Mouse (Mus musculus): ENCODE measurements around the gene Rasal2.
A peak's percentile ranks its signal among the peaks of the same experiment; 100 is the strongest.

Rasal2 gene

DNA sequence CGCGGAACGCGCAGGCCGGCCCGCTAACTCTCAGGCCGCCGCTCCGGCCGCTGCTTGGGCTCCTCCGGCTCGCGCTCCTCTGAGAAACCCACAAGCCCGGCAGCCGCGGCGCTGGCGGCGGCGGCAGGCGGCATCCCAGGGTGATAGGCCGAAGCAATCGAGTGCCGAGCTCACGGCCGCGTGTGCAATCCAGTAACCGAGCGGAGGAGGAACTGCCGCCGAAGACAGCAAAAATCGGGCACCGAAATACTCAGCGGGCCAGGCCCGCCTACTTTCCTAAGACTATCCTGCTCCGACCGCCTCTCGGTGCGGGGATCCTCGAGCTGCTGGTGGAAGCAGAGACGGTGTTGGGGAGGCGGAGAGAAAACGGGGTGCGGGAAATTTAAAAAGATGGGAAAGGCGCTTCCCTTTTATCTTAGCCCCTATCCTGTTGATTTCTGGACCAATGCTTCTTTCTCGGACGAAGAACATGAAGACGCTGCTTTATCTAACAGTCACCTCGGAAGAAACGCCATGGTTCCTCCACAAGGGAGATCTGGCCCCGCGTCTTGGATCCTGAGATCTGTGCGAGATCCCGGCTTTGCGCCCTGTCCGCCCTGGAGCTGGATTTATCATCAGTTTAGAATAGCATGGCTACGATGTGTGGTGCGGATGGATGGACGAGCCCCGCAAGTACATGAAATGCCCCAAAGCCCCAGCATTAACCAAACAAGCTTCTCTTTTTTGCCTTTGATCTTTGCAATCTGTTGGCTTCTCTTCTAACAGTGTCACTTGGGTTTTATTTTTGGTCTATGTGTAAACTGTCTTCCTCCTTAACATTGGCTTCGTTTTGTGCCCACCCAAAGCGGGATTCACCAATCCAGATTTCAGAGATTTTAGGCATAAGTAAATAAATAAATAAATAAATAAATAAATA lies at the start of gene Rasal2:
Rasal2 (minus strand) TSS at position 142 of the 916 bp plus-strand sequence.
- DNase-seq (ENCODE audit: low spot score in 2 of 2) = peak; percentile 93 to 95

DNA sequence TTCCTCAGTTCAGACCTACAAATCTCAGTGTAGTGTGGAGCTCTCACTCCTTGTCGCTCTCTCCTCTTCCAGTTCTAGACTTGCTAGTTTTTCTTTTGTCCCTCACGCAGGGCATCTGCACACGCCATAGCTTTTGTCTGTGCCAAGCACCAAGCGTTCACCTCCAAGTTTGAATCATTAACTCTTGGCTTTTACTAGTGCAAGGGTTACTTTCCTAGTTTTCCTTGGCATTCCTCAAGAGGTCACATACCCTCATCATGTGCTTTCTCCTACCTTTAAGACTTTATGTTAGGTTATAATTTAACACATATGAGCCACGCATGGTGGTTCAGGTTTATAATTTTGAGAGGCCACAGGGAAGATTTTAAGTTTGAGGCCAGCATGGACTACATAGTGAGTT lies 48.9 kb upstream of the Rasal2 start:
- no peak for DNase-seq (ENCODE audit: low spot score in 2 of 2)

GRCm38 (mm10) chr1:157459904-157460303 lies 47.5 kb upstream of the Rasal2 start:
- DNase-seq (ENCODE audit: low spot score in 2 of 2) = no peak

DNA sequence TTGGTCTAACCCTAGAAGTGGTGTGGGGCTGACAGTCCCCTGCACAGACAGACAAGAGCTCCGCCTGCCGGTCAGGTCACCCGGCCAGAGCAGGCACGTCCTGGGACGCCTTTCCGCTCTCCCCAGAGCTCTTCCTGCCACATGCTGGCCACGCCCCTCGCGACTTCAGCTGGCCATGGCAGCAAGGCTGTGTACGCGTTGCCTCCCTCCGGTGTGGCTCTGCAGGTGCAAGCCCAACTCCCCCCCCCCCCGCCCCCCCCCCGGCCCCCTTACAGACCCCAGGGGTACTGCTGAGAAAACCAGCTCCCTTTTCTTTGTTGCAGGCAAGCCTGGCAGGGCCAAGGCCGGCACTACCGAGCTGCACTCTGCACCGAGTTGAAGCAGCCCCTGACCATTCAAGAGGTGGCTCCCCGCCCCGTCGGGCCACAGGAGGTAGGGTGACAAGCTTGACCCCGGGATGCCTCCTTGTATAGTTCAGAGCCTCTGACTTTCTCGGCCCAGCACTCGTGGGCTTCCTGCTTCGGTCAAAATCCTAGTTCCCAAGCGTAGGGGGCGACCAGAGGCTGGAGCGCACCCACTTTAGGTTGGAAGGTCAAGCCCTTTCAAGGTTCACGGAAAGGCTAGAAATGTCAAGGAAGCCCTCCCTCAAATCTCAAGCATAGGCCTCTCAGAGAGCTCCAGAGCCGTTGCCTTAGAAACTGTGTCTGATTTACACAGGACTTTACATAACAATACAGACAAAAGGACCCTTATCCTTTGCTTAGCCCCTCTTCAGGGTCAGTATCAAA lies 46.2 kb upstream of the Rasal2 start, which contains the start of gene Cryzl2:
Cryzl2 (plus strand) TSS at position 157 of the 788 bp plus-strand sequence.
- DNase-seq (ENCODE audit: low spot score in 2 of 2) = peak; percentile 28 to 58

- no peak for DNase-seq (ENCODE audit: low spot score in 2 of 2)
Observed at GRCm38 (mm10) chr1:157457789-157458188, 45.4 kb upstream of the Rasal2 start.

GRCm38 (mm10) chr1:157454876-157455275 lies 42.5 kb upstream of the Rasal2 start:
- DNase-seq (ENCODE audit: low spot score in 2 of 2) = no peak

- DNase-seq (ENCODE audit: low spot score in 2 of 2) = no peak
Observed at GRCm38 (mm10) chr1:157452759-157453549, 40.6 kb upstream of the Rasal2 start.

DNA sequence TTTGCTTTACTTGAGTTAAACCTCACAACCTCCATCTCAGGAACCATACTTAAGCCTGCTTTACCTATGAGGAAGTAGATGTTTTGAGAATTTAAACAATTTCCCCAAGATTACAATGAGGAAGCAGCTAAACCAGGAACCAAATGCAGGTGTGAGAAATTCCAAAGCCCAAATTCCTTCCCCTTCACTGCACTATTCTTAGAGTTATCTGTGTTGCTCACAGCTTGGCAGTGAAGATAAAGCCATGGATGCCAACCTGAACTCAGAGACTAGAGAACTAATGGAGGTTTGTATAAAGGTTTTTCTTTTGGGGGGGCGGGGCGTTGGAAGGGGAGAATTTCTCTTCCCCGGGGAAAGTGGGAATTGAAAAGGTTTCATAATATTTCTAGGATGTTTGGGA lies 39.9 kb upstream of the Rasal2 start:
- DNase-seq (ENCODE audit: low spot score in 2 of 2) = no peak

DNA sequence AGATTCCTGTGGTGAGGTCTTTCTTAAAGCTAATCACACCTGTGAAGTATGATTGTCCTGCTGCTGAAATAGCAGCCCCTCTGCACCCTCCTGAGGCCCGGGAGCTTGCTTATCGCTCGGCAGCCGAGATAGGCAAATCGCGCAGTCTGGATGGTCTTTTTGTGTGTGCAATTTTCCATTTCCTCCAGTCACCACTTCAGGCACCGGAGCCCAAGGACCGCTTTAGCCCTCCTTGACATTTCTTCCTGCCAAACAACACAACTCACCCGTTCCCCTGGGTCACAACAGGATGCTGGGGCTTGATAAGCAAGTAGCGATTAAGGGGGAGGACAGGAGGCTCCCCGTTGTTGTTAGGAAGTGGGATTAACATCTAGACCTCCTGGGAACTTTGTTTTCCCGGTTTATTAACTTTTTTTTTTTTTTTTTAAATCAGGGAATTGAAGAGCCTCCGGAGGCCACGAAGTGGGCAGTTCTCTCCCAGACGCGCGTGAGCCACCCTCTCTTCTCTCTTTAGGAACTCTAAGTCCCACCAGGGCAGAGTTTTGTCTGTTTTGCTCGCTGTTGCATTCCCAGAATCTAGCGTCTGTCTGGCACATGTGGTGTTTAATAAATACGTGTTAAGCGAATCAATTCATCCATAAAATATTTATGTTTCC lies 37.7 kb upstream of the Rasal2 start:
- no peak for DNase-seq (ENCODE audit: low spot score in 2 of 2)

- no peak for DNase-seq (ENCODE audit: low spot score in 2 of 2)
Observed at GRCm38 (mm10) chr1:157449532-157449931, 37.1 kb upstream of the Rasal2 start.

DNA sequence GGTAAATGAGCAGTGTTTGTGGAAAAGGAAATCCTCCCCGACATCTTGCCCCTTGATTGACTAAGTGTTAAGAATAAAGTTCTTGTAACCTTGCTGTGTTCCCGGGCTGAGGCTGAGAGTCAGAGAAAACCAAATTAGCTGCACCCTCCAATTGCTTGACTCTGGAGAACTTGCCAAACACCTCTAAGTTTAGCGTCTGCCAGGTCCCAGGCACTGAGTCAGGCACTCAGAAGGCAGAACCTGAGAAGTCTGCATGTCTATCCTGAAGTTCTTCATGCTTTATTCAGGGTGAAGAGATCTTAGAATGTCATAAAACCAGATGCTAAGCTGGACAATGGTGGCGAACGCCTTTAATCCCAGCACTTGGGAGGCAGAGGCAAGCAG lies 36.4 kb upstream of the Rasal2 start:
- no peak for DNase-seq (ENCODE audit: low spot score in 2 of 2)

- no peak for DNase-seq (ENCODE audit: low spot score in 2 of 2)
Observed at GRCm38 (mm10) chr1:157448164-157448804, 35.9 kb upstream of the Rasal2 start.

GRCm38 (mm10) chr1:157447142-157447541 lies 34.7 kb upstream of the Rasal2 start:
- DNase-seq (ENCODE audit: low spot score in 2 of 2) = no peak

DNA sequence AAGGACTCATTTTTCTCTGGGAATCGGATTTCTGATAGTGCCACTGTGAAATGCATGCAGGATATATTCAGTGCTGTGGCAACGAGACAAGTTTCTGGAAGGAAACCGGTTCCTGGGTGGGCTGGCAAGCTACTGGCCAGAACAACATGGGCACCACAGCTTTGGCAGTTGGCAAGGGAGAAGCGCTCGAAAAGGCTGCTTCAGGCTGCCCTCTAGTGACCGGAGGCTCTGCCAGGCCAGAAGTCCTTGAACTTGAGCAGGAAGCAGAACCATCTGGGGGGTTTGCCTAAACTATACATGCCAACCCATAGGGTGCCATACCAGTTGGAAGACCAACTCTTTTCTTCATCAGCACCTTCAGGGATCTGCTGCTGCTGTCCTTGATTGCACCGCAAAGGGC lies 33.9 kb upstream of the Rasal2 start:
- peak; percentile 50 to 78 for DNase-seq (ENCODE audit: low spot score in 2 of 2)

DNA sequence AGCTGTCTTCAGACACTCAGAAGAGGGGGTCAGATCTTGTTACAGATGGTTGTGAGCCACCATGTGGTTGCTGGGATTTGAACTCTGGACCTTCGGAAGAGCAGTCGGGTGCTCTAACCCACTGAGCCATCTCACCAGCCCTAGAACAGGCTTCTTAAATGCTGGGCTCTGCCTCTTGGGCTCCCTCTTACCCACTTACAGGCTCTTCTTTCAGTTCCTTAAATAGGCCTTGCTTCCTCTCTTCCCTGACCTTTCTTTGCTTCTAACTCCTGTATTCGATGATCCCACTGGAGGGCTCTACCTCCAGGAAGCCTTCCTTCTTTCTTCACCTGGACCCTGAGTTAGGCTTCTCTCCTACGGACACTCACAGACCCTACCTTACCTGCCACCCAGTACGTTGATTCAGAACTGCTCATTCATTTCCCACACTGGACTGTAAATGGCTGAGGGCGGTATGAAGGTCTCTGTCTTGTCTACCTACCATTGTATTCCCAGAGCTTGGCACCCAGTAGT lies 33.1 kb upstream of the Rasal2 start:
- DNase-seq (ENCODE audit: low spot score in 2 of 2) = no peak

GRCm38 (mm10) chr1:157444632-157445300 lies 32.4 kb upstream of the Rasal2 start:
- no peak for DNase-seq (ENCODE audit: low spot score in 2 of 2)

GRCm38 (mm10) chr1:157443723-157444561 lies 31.5 kb upstream of the Rasal2 start:
- no peak for DNase-seq (ENCODE audit: low spot score in 2 of 2)

- no peak for DNase-seq (ENCODE audit: low spot score in 2 of 2)
Observed at GRCm38 (mm10) chr1:157443026-157443722, 30.8 kb upstream of the Rasal2 start.

All from cerebellum, postnatal 4 days (tissue).